Mouse (Mus musculus) liver, adult (tissue): Measurements from ENCODE around the gene Foxi1.

Experiments
- GATA4 ChIP-seq: IDR thresholded peaks from 2 replicates; pipeline ENCODE4 v1.6.1; 2014; ENCODE audit warnings: mild to moderate bottlenecking, low read length; ENCODE audit not compliant: insufficient replicate concordance

The Foxi1 gene

DNA sequence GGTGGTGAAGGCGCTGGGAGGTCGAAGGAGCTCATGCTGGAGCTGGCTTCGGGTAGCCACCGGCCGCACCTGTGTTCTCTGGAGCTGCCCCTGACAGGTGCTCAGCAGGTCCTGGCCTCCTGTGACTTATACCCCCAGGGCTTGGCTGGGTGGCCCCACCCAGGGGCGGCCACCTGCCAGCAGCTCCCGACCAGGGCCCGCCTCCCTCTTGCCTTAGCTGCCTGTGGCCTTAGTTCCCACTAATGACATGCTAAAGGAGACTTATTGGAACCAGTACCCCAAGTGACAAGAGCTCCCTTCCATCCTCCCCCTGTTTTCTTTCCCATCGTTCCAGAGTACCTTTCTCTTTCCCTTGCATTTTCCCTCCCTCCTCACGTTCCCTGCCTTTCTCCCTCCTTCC, at the start of gene Foxi1:
TSS of gene Foxi1 (minus strand) at position 101 of the 400 bp plus-strand sequence.
- TF ChIP-seq GATA4, result no peak

GRCm38 (mm10) chr11:34242979-34243378, 35.1 kb upstream of the Foxi1 start:
- TF ChIP-seq GATA4, result no peak

DNA sequence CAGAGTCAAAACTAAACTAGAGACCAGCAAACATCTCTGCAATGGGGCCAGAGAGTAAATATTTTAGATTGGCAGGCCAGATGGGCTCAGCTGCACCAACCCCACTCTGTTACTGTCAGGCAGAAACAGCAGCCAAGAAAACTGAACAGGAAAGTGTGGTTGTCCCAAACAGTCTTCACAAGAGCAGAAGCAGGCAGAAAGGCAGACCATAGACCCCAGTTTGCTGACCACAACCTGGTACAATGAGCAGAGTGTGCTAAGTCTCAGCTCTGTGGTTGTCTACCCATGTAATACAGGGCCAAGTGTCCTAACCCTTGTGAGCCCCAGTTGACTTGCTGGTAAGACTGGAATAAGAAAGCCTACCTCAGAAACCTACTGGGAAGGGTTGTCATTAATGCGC, 32.4 kb upstream of the Foxi1 start:
- TF ChIP-seq GATA4, result no peak

- TF ChIP-seq GATA4, result no peak
These were observed 31.8 kb upstream of the Foxi1 start for GRCm38 (mm10) chr11:34239691-34240090.

GRCm38 (mm10) chr11:34236885-34237284, 29.0 kb upstream of the Foxi1 start:
- no peak for TF ChIP-seq GATA4

- TF ChIP-seq GATA4, result no peak
These were observed 28.3 kb upstream of the Foxi1 start for GRCm38 (mm10) chr11:34236091-34236759.

DNA sequence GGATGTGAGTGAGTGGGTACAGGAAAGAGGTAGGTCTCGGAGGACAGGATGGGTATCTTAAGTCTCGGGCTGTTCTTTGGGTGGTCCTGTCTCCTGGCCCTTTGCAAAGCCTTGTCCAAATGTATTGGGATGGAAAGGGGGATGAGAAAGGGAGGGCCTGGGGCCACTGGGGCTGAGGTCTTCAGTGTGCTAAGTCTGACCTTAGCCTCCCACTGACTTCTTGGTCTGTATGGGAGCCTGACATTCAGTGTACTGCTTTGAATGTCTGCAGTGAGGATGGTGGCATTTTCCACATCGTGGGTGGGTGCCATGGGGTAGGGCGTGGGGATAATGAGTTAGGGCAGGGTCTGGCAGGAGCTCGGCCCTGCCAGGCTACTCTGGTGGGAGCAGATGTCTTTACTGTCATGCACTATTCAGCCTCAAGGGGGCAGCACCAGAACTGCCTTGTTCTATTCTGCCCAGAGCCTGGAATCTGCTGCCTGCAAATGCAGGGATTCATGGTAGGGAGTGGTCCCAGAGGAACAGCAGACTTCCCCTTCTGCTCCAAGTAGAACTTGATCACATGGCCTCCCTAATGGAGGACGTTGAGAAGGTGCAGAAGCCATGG, 21.0 kb upstream of the Foxi1 start:
- TF ChIP-seq GATA4, result no peak

- TF ChIP-seq GATA4, result no peak
These were observed 19.3 kb upstream of the Foxi1 start for GRCm38 (mm10) chr11:34227180-34227579.

- TF ChIP-seq GATA4, result no peak
These were observed 5.0 kb upstream of the Foxi1 start for GRCm38 (mm10) chr11:34212853-34213252.

GRCm38 (mm10) chr11:34202769-34203168, 5.1 kb downstream of the Foxi1 start:
- no peak for TF ChIP-seq GATA4

DNA sequence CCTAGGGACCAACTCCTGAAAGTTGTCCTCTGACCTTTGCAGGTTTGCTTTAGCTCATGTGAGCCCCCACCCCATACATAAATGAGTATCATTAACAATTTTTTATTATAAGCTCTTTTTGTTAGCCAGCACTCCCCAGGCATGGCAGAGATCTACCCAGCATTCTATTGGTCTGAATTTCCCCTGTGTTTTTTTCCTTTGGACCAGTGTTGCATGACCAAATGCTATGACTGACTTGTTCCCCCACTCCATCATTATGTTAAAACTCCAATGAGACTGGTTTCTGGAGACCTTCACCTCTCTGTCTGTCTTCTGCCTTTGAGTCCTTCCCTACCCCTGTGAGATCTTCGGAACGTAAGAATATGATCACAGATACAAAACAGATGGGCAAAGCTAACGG, 12.7 kb downstream of the Foxi1 start:
- no peak for TF ChIP-seq GATA4

DNA sequence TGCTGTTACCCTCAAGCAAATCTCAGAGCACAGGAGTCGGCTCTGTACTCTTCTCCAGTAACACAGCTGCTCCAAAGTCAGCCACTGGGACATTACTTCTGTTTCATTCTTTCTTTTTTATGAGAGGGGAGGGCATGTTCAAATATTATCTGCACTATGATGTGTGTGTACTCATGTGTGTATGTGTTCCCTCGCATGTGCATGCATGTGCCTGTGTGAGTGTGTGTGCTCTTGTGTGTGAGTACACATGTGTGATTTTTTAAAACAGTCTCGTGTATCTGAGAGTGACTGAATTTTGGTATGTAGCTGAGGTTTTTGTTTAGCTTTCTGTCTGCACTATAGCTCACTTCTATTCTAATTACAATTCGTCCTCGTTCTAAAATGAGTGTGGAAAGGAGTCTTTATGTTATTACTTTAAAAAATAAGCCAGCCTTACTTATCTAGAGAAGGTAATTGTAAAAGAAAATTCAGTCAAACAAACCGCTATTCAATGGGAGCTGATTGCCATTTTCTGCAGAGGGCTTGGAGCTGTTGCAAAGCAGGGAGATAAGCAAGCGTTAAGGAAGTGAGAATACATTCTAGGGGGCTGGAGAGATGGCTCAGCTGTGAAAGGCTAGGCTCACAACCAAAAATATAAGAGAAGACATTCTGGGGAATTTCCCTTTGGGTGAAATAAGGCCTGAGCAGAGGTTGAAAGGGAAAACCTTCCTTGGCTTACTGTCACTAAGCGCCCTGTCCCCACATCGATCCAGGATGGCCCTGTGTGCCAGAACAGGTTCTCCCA, 13.5 kb downstream of the Foxi1 start:
- no peak for TF ChIP-seq GATA4

DNA sequence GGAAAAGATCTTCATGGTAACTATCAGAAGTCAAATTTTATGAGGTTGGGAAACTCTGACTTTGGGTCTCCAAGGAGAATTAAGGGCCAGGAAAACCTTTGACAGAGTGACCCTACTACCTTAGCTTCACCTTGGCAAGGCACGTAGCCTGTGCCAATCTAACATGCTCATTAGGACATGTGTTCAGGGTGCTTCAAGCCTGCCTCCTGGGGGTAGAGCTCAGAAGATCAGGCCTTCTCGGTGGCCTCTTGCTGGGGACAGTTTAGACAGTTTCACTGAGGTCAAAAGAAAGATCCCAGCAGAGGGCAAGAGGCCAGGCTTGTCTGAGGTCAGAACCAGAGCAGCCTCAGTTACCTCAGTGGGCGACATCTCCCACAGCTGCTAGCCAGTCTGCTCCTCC, 14.2 kb downstream of the Foxi1 start:
- TF ChIP-seq GATA4, result no peak

- no peak for TF ChIP-seq GATA4
These were observed 23.6 kb downstream of the Foxi1 start for GRCm38 (mm10) chr11:34184266-34184665.

DNA sequence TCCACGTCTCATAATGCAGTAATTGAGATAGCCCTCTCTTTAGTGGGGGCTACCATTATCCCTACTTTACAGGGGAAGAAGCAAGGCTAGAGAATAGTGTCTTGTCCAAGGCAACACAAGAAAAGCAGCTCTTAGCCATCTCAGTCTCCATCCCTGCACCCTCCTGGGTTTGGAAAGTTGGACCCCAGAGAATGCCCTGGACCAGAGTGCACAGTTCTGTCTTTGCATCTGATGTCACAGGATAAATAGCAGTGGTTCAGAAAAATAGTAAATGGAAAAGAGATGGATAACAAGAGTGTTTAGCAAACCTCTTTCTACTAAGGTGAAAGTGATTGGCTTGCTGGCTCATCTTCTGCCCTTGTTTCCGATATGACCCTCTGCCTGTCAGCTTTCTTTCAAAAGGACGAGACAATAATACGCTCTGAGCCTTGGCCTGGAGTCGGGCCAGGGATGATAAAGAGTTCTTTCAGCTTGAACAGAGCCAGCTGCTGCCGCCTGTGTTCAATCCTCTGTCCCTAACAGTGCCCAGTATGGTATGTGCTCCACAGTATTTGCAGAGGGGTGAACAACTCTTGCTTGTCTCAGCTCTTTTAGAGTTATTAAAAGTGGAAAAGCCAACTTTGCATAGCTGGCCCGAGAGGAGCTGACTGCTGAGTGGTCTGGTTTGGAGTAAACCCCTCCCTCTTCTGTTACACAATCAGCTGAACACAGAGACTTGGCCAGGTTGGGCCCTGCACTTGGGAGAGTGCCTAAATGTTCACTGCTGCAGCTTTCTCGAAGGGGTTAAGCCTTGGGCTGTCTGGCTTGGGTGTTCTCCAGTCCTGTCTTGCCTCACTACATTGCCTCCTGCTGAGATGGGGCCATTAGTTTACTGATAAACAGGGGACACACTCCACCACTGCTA, 26.4 kb downstream of the Foxi1 start:
- no peak for TF ChIP-seq GATA4
